Mouse (Mus musculus) brain, embryonic 18.5 days (tissue): ENCODE measurements at regions not wholly inside any gene's neighbourhood (a gene's known extent, or its start where the extent isn't known, plus 50 kb on each side); places are given as distances from the start of the nearest gene placed in this dataset.

Experiments used
- DNase-seq: peaks from one replicate; pipeline ENCODE4 v3.0.0-alpha.2; 2012; ENCODE audit warnings: low read depth, low spot score

DNA sequence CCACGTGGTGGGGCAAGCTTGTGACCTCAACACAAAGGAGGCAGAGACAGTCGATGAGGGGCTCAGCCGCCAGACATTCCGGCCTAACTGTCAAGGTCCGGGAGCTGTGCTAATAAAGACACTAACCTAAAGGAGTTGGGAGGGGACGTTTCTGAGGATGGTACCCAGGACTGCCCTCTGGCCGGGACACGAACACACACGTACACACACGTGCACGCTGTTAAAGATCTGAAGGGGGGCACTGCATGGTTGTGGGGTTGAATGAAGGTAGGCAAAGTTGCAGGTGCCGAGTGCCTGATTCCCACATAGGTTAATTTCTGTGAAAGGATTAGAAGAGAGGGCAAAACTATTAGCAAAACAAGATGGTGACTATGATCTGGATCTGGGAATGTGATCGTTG lies 65.4 kb upstream of the Mitf start:
- no peak for DNase-seq

DNA sequence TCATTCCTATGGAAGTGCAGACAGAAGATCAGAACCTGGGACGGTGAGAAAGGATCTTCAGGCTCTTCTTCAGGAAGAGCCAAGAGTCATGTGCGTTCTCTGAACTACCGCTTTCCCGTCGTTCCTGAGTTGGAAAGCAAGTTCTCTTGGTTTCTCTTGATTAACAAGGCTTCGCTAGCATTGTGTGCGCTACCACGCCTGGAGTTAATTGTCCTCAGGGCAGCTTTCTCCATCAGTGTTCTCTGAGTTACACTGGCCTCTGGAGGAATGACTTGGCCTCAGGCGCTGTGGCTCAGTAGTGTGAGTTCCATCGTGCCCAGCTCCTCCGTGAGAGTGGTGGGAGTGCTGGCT lies 66.0 kb upstream of the Mitf start:
- no peak for DNase-seq

- peak; percentile 50 for DNase-seq
These were observed 66.6 kb upstream of the Mitf start for GRCm38 (mm10) chr6:97740107-97740850.

GRCm38 (mm10) chr6:97738846-97739245 lies 68.0 kb upstream of the Mitf start:
- no peak for DNase-seq

DNA sequence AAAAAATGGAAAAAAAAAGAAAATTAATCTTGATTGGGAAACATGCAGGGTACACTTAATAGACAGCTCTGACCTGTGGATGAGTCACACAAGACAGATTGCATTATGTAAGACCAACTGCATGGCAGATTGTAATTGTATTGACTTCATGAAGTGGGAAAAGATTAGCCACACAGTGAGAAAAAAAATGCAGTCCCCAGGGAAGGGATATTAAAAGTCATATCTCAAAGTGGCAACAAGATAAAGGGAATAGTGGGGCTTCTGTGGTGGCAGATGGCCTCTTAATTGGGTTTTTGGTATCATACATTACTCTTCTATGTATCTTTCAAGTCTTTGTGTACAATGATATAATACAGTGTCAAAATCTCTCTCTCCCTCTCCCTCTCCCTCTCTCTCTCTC lies 76.0 kb upstream of the Mitf start:
- DNase-seq: peak; percentile 24

GRCm38 (mm10) chr6:97718184-97718910 lies 88.5 kb upstream of the Mitf start:
- DNase-seq: no peak

DNA sequence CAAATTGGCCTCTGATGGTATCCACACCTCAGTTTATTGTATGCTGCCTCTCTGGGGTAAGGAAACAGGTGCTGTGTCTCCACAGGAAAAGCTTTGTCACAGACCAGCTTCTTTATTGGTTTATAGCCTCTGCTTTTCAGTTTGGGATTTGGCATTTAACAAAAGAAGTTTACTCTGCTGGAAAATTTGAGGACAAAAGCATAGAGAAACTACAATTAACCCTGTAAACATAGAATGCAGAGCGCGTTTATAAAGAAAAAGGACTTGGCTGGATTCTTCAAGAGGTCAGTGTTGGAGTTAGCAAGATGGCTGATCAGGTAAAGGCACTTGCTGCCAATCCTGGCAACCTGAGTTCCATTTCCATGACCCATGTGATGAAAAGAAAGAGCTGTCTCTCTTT lies 90.1 kb upstream of the Frmd4b start:
- DNase-seq: no peak

GRCm38 (mm10) chr6:97704361-97704760 lies 87.0 kb upstream of the Frmd4b start:
- DNase-seq: no peak

DNA sequence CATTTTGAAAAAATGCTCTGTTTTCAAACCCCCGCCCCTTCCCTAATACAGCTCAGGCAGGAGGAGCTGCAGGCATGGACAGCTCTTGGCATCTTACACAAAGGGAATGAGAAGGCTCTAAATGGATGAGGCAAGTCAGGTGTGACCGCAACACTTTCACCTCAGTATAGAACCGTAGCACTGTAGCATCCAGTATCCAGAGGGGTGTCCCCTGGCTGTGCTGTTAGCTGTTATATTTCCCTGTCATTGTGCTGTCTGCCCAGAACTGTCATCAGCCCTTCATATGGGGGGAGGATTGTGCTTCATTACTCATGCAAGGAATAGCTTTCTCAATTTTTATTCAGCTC lies 82.4 kb upstream of the Frmd4b start:
- DNase-seq: no peak

DNA sequence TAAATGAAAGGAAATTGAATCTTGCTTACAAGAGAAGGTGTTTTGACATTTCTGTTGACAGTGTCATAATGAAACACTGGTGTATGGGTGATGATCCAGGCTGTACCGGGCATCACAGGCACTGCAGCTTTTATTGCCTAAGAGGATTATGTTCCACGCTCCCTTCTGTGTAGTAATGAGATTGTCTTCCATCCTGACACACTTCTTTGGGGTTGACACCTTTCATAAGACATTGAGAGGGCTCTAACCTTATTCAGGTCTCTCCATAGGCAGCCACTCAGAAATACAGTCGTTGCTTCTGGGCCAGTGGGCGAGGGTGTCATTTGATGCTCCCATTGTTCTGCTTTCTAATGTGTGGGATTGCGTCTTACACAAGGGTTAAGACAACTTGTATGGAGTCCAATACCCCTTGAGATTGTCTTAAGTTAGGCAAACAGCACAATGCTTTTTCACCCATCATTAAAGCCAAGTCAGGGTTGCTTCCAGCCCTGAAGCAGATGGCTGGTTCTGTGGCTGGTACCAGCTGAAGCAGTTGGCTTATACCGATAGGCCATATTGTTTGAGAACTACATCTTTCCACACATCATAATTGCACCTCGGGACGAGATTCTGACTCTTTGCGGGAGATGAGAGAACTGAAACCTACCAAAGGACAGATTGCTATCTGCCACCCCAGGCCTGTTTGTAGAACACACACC lies 81.9 kb upstream of the Frmd4b start:
- DNase-seq: peak; percentile 65

DNA sequence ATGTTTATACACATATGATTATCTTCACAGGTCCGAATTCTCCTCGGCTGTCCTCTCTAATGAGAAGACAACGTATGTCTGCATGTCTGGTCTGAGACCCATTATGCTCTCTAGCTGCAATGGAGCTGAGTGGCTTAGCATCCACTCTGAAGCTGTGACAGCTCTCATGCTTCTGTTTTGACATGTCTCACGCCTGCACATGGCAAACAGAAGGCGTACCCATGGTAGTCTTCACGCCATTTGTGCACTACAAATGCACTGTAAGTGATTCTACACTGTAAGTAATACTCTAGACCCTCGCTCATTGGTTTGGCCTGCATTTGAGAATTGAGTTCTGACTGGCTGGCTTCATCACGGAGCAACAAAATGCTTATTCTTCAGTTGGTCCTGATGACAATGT lies 75.9 kb upstream of the Frmd4b start:
- DNase-seq: peak; percentile 56

DNA sequence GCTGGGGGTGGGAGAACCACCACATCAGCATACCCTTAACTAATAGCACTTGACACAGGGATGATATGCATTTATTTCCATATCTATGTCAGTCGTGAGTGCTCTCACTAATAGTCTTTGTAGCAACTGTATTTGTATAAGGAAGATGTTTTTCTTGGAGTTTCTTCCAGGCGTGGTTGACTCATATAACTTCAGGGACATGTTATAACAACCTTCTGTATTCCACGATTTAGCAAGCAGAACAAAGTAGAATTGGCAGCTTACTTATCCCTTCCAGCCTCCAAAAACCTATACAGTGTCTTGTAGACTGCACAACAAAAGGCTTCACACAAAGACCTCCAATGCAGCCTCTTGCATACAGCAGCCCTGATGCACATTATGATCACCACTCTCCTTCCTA lies 73.8 kb upstream of the Frmd4b start:
- no peak for DNase-seq

GRCm38 (mm10) chr6:97684335-97684734 lies 67.0 kb upstream of the Frmd4b start:
- DNase-seq: no peak

GRCm38 (mm10) chr6:97682213-97682612 lies 64.9 kb upstream of the Frmd4b start:
- DNase-seq: no peak

- DNase-seq: no peak
These were observed 57.9 kb upstream of the Frmd4b start for GRCm38 (mm10) chr6:97675181-97675756.

- no peak for DNase-seq
These were observed 49.7 kb upstream of the Frmd4b start for GRCm38 (mm10) chr6:97666818-97667629.
